9 mouse cellular contexts compared by ENCODE assay signal in genomic region chr16:75908635-75909494, GRCm38 (mm10).
DNase-seq lines count a peak whose midpoint lies in the region; ATAC-seq and TF ChIP-seq lines count a peak whose summit lies in the region.
"Had no signal": no experiment of that assay in that cellular context is flagged by ENCODE, and none has a peak within 500 bp of the region (broad histone marks: within the 10 kb centered on the region; RNA-seq: fewer than 3 reads in every experiment).

No protein-coding gene starts in this region.

- intact Hi-C loops in left cerebral cortex, postnatal 4 days (cut with DNase I): no loop called here

- H3K9me3 ChIP-seq in MEL (replicated peaks; ENCODE audit: insufficient read depth, low read length): no peaks in the 10 kb centered on the region
- H3K9me3 ChIP-seq in forebrain, embryonic 15.5 days: no peaks in the 10 kb centered on the region
- H3K9me3 ChIP-seq: midbrain, embryonic 12.5 days had no signal

- H3K27ac ChIP-seq in MEL (ENCODE audit: control insufficient read depth, low read depth, low read length): peak overlapping the region; percentile 97
- H3K27ac ChIP-seq in forebrain, embryonic 15.5 days (replicated peaks): no peak overlapping the region
- H3K27ac ChIP-seq: midbrain, embryonic 12.5 days had no signal

- no peak overlapping the region for H3K4me2 ChIP-seq in forebrain, embryonic 15.5 days (replicated peaks)
- H3K4me2 ChIP-seq: midbrain, embryonic 12.5 days had no signal

- TF ChIP-seq CTCF in MEL (IDR thresholded peaks at IDR 0.05 in 2 of 3, conservative IDR thresholded peaks at IDR 0.05 in 1 of 3; ENCODE audit: control insufficient read depth in 1 of 3, insufficient read depth in 1 of 3, low read depth in 2 of 3, low read length in 3 of 3, poor library complexity in 1 of 3, severe bottlenecking in 1 of 3): no peak

- H3K9ac ChIP-seq in MEL (ENCODE audit: control insufficient read depth, low read depth, low read length, poor library complexity, severe bottlenecking): peak overlapping the region; percentile 67
- no peak overlapping the region for H3K9ac ChIP-seq in forebrain, embryonic 15.5 days (replicated peaks)
- H3K9ac ChIP-seq: midbrain, embryonic 12.5 days had no signal

- peak overlapping the region; percentile 66 to 87 for H3K4me3 ChIP-seq in MEL (ENCODE audit: control insufficient read depth in 1 of 2, insufficient read depth in 1 of 2, low read depth in 2 of 2, low read length in 2 of 2)
- H3K4me3 ChIP-seq in forebrain, embryonic 15.5 days: no peak overlapping the region
- H3K4me3 ChIP-seq: midbrain, embryonic 12.5 days had no signal

- no peak for TF ChIP-seq RAD21 in MEL (IDR thresholded peaks at IDR 0.05; ENCODE audit: low read depth, low read length)

- TF ChIP-seq POLR2A in MEL (IDR thresholded peaks at IDR 0.05; ENCODE audit: control insufficient read depth in 1 of 2, insufficient read depth in 1 of 2, low read depth in 1 of 2, low read length in 2 of 2, poor library complexity in 1 of 2): peak in 1 of 2 experiments; percentile 96; a peak in 2 of 4 replicates

- H3K36me3 ChIP-seq in MEL (ENCODE audit: control insufficient read depth in 1 of 2, insufficient read depth in 2 of 2, low read length in 2 of 2): peaks cover 2 to 24% of the 10 kb centered on the region in 2 experiments; a peak in 3 of 4 replicates
- no peaks in the 10 kb centered on the region for H3K36me3 ChIP-seq in forebrain, embryonic 15.5 days
- H3K36me3 ChIP-seq: midbrain, embryonic 12.5 days had no signal

- peaks cover 9 to 19% of the 10 kb centered on the region in 2 experiments for H3K4me1 ChIP-seq in MEL (ENCODE audit: control insufficient read depth in 1 of 2, insufficient read depth in 2 of 2, low read length in 2 of 2)
- H3K4me1 ChIP-seq in forebrain, embryonic 15.5 days: peaks cover 3% of the 10 kb centered on the region; the same call in 1 of the 2 replicates
- H3K4me1 ChIP-seq: midbrain, embryonic 12.5 days had no signal

- H3K79me2 ChIP-seq in MEL (ENCODE audit: control insufficient read depth, insufficient read depth, low read length, poor library complexity): peaks cover 20% of the 10 kb centered on the region

- no peaks in the 10 kb centered on the region for H3K27me3 ChIP-seq in MEL (ENCODE audit: control insufficient read depth in 1 of 2, insufficient read depth in 2 of 2, low read length in 2 of 2)
- no peaks in the 10 kb centered on the region for H3K27me3 ChIP-seq in forebrain, embryonic 15.5 days
- H3K27me3 ChIP-seq: midbrain, embryonic 12.5 days had no signal

- WGBS in forebrain, embryonic 15.5 days: 79% methylated on average over 8 of the region's 8 CpGs

- peak; percentile 6 to 7 for DNase-seq in adrenal gland, postnatal 36 days
- no peak for DNase-seq in adrenal gland, postnatal 4 days (ENCODE audit: low spot score in 2 of 2)
- DNase-seq in MEL (ENCODE audit: low read depth, low spot score) (peak; percentile 95), liver (peak; percentile 72)
- peak; percentile 77 for DNase-seq in natural killer cell, adult 2 months (ENCODE audit: low spot score in 2 of 2)
- no peak for DNase-seq in yolk sac, embryonic 10.5 days (ENCODE audit: low spot score)
- DNase-seq in left cerebral cortex, postnatal 4 days: no peak

- ATAC-seq in forebrain, embryonic 15.5 days (replicated peaks): no peak

- TF ChIP-seq EP300 in MEL (IDR thresholded peaks at IDR 0.05; ENCODE audit: low read depth in 1 of 2, low read length in 2 of 2): peak; percentile 92

TF ChIP-seq in MEL, 35 proteins besides CTCF, POLR2A, EP300 and RAD21:
- TF ChIP-seq ZNF384 (IDR thresholded peaks at IDR 0.05; ENCODE audit: low read depth, low read length): peak; percentile 98
- peak; percentile 84 for TF ChIP-seq TAL1 (IDR thresholded peaks at IDR 0.05; ENCODE audit: low read length)
- TF ChIP-seq TBP (IDR thresholded peaks at IDR 0.05; ENCODE audit: low read depth, low read length): peak; percentile 97
- TF ChIP-seq TCF12 (IDR thresholded peaks at IDR 0.05; ENCODE audit: low read depth, low read length): peak; percentile 89
- no peak for TF ChIP-seq NRF1 (IDR thresholded peaks at IDR 0.05; ENCODE audit: insufficient read depth, low read depth, low read length, poor library complexity, severe bottlenecking)
- TF ChIP-seq SIN3A (IDR thresholded peaks at IDR 0.05; ENCODE audit: low read length): peak; percentile 84
- peak; percentile 67; the same call in 1 of the 2 replicates for TF ChIP-seq MYB (IDR thresholded peaks at IDR 0.05; ENCODE audit: low read depth, low read length)
- TF ChIP-seq ELF1 (IDR thresholded peaks at IDR 0.05; ENCODE audit: low read depth, low read length): peak; percentile 75
- TF ChIP-seq GATA1 (IDR thresholded peaks at IDR 0.05; ENCODE audit: low read depth, low read length): peak; percentile 97
- TF ChIP-seq ZC3H11A (IDR thresholded peaks at IDR 0.05; ENCODE audit: low read depth, low read length): no peak
- peak; percentile 95 for TF ChIP-seq BHLHE40 (IDR thresholded peaks at IDR 0.05; ENCODE audit: borderline replicate concordance, low read depth, low read length)
- TF ChIP-seq CHD2 (IDR thresholded peaks at IDR 0.05; ENCODE audit: low read length): no peak
- TF ChIP-seq NELFE (IDR thresholded peaks at IDR 0.05; ENCODE audit: low read depth, low read length): peak; percentile 86
- no peak for TF ChIP-seq GABPA (IDR thresholded peaks at IDR 0.05; ENCODE audit: low read depth, low read length)
- no peak for TF ChIP-seq MAZ (IDR thresholded peaks at IDR 0.05; ENCODE audit: low read depth, low read length)
- no peak for TF ChIP-seq KAT2A (conservative IDR thresholded peaks at IDR 0.05; ENCODE audit: low read depth, low read length)
- TF ChIP-seq ZKSCAN1 (IDR thresholded peaks at IDR 0.05; ENCODE audit: low read depth, low read length): no peak
- no peak for TF ChIP-seq USF2 (IDR thresholded peaks at IDR 0.05; ENCODE audit: borderline replicate concordance in 1 of 2, insufficient read depth in 1 of 2, low read depth in 1 of 2, low read length in 2 of 2)
- no peak for TF ChIP-seq JUND (IDR thresholded peaks at IDR 0.05; ENCODE audit: low read depth, low read length)
- no peak for TF ChIP-seq MAFK (IDR thresholded peaks at IDR 0.05; ENCODE audit: borderline replicate concordance, low read depth, low read length)
- peak; percentile 73 for TF ChIP-seq HCFC1 (IDR thresholded peaks at IDR 0.05; ENCODE audit: low read depth, low read length)
- peak; percentile 80 for TF ChIP-seq POLR2AphosphoS5 (IDR thresholded peaks at IDR 0.05; ENCODE audit: borderline replicate concordance, low read depth, low read length)
- peak; percentile 73 for TF ChIP-seq RCOR1 (IDR thresholded peaks at IDR 0.05; ENCODE audit: low read depth, low read length)
- TF ChIP-seq ZMIZ1 (IDR thresholded peaks at IDR 0.05; ENCODE audit: low read depth, low read length): peak; percentile 92
- no peak for TF ChIP-seq MEF2A (IDR thresholded peaks at IDR 0.05; ENCODE audit: extremely low read depth, insufficient replicate concordance, low read depth, low read length, poor library complexity, severe bottlenecking)
- no peak for TF ChIP-seq UBTF (IDR thresholded peaks at IDR 0.05; ENCODE audit: borderline replicate concordance, insufficient read depth, low read depth, low read length)
- peak; percentile 81 for TF ChIP-seq POLR2AphosphoS2 (IDR thresholded peaks at IDR 0.05; ENCODE audit: low read length)
- TF ChIP-seq USF1 (IDR thresholded peaks at IDR 0.05; ENCODE audit: low read depth, low read length): no peak
- TF ChIP-seq CHD1 (IDR thresholded peaks at IDR 0.05; ENCODE audit: low read depth, low read length): no peak
- peak; percentile 83 for TF ChIP-seq MYC (IDR thresholded peaks at IDR 0.05; ENCODE audit: low read depth, low read length)
- peak; percentile 97 for TF ChIP-seq ETS1 (IDR thresholded peaks at IDR 0.05; ENCODE audit: low read depth, low read length)
- TF ChIP-seq MXI1 (IDR thresholded peaks at IDR 0.05; ENCODE audit: low read depth, low read length): peak; percentile 95
- peak; percentile 67; the same call in 1 of the 2 replicates for TF ChIP-seq MAX (IDR thresholded peaks at IDR 0.05; ENCODE audit: low read length)
- no peak for TF ChIP-seq SMC3 (IDR thresholded peaks at IDR 0.05; ENCODE audit: low read depth, low read length)
- no peak for TF ChIP-seq E2F4 (IDR thresholded peaks at IDR 0.05; ENCODE audit: borderline replicate concordance, low read depth, low read length)

Comparison
In these comparisons a context has a peak if more than half of its experiments do, and no peak if none do; other contexts are left out.
1. DNase-seq: peak in adrenal gland, postnatal 36 days (2 of 2), MEL (single experiment), liver (single experiment) and natural killer cell, adult 2 months (2 of 2); none in adrenal gland, postnatal 4 days (0 of 2), yolk sac, embryonic 10.5 days (single experiment) and left cerebral cortex, postnatal 4 days (single experiment).